Mouse (Mus musculus): Measurements from ENCODE around the gene Mrpl30.
A peak's percentile ranks its signal among the peaks of the same experiment; 100 is the strongest.

Mrpl30 gene

DNA sequence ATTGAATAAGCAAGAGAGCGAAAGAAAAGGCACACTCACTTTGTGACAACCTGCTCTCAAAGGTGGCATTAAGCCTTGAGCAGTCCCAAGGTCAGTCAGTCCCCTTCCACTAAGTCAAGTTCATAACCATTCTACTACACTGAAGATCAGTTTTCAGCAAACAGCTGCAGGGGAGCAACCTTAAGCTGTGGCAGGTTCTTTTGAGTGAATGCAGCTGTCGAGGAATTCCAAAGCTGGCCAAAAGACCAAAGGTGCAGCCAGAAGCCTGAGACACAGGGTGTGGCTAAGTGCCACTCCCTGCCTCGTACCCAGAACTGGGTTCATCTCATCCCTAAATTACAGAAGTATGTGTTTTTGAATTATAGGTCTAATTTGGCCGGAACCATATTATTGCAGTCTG lies 9.5 kb downstream of the Mrpl30 start:
- no peak for DNase-seq (ENCODE audit: low spot score in 2 of 2)

DNA sequence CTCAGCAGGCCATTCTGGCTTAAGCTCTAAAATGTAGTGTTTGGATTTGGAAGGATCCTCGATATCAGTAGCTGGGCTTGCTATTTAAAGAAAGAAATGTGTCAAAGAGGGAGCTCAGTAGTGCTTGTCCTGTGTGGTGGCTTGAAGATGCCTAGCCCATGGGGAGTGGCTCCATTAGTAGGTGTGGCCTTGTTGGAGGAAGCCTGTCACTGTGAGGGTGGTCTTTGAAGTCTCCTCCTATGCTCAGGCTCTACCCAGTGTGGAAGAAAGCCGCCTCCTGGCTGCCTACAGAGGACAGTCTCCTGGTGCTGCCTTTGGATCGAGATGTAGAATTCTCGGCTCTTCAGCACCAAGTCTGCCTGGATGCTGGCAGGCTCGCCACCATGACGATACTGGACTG lies 10.0 kb downstream of the Mrpl30 start:
- DNase-seq (ENCODE audit: low spot score in 2 of 2) = no peak

DNA sequence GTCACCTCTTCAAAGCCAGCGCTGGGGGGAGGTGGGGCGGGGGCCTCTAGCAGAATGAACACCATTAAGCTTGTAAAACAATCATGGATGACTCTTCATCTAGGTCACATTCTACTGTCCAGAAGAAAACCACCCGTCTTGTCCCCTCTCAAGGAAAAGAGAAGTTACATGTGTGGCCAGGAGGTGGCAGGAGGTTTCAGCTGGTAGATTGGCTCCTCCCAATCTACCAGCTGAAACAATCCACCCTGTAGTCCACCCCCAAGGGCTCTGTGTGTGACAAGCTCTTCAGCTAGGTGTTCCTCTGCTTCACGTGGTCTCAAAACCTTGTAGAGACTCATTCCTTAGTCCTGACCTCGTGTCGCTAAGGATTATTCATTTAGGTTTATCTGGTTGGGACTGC lies 12.9 kb downstream of the Mrpl30 start:
- DNase-seq (ENCODE audit: low spot score in 2 of 2) = peak in 1 of 2 experiments; percentile 9

DNA sequence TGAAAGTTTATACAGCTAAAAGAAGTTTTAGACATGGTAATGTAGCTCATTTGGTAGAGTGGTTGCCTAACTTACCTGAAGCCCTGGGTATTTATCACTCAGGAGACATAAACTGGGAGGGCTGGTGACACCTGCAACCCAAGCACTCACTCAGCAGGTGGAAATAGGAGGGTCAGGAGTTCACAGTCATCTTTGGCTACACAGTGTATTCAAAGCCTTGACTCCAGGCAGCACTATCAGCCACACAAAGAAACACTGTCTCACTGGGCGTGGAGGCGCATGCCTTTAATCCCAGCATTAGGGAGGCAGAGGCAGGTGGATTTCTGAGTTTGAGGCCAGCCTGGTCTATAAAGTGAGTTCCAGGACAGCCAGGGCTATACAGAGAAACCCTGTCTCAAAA lies 22.5 kb downstream of the Mrpl30 start:
- no peak for DNase-seq (ENCODE audit: low spot score in 2 of 2)

DNA sequence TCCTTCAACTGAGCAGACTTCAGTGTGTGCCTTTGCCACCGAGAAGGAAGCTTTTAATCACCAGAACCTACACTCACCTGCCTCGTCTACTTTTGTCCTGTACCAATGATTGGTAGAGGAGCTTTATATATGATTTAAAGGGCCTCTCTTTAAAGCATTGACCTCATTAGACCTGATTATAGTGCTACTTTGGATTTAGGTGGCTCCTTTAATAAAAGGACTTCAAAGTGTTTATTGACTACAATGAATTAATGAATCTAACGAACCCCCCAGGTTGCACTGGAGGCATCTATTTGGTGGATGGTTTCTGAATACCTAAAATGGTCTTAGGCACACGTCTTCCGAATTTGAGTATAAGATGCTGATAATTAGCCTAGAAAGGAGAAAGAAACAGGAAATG lies 26.1 kb downstream of the Mrpl30 start, which contains the start of gene Lyg2:
TSS of gene Lyg2 (minus strand) at position 101 of the 400 bp plus-strand sequence.
- no peak for DNase-seq (ENCODE audit: low spot score in 2 of 2)

DNA sequence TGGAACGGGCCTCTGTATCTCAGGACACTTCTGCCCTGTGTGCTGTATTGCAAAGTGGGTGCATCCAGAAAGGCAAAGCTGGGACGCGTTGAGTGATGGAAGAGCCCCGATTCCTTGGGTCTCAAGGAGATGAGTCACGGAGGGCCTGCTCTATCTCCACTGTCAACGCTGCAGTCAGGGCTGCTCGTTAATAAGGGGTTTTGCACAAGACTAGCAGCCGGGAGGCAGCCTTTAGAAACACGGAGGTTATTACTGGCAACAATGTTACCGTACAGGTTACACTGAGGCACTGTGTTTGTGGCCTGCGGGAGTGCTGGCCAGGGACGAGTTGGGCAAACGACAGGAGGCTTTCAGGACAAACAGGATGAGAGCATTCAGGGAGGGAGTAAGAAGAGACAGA lies 27.4 kb downstream of the Mrpl30 start:
- DNase-seq (ENCODE audit: low spot score in 2 of 2) = no peak

DNA sequence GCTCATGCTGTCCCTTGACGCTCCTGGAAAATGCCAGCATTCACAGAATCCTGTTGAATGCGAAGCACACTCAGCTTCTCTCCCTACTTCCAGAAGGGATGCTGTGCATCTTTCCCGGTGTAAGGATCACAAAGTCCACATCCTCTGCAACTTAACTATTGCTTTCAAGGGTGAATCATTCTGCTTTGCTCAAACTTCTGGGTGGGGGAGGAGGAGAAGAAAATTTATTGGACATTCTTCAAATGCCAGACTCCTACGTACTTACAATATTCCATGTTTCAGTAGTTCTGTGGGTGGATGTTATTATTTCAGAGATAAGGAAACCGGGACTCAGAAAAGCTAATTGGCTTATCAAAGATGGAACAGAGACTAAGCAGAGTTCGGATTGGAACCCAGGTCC lies 27.8 kb downstream of the Mrpl30 start:
- DNase-seq (ENCODE audit: low spot score in 2 of 2) = no peak

DNA sequence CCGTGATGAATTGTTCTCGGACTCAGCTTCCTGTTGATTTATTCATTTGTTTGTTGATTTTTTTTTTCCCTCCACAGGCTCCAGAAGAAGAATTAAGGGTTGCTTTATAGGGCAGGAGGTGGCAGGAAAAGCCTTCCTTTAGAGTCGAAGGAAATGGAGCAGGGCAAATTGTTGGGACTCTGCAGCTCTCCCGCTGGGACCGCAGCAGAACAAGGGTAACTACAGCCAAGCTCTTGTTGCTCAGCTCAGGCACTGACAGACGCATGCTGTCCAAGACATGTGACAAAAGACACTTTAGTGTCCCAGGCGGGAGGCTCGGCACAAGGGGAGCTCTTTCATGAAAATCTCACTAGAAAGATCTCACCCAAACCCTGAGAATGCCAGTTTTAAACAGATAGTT lies 32.3 kb downstream of the Mrpl30 start:
- DNase-seq (ENCODE audit: low spot score in 2 of 2) = no peak

DNA sequence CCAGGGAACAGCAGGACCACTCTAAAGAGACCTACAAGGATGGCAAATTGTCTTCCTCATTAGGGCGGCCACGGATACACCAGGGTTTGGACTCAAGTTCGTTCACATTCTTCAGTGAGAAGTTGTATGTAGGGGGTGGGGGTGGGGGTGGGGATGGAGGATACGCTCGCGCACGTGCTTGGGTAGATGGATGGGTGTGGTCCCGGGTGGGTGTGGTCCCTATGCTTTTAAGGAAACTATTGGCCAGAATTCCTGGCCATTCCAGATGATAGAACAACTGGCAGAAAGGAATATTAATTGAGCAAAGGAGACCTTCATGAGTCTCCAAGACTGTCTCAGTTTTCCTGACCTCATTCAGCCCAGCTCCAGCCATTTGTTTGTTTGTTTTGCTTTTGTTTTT lies 35.7 kb downstream of the Mrpl30 start:
- DNase-seq (ENCODE audit: low spot score in 2 of 2) = no peak

DNA sequence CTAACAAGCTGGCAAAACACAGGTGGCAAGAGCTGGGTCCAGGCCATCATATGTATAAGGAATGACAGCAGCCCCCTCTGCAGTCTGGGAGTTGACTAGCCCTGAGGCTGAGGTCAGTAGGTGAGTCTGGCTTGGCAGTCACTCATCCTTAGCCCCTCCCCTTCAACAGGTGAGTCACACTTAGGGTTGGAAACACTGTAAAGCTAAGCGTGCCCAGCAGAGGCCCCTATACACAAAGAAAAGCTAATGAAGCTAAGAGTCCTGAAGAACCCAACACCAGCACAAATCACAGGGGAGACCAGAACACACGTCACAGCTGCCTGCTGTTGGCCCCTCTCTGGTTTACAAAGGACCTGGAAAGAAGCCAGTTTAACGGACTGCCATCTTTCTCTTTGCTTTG lies 41.5 kb downstream of the Mrpl30 start:
- DNase-seq (ENCODE audit: low spot score in 2 of 2) = peak; percentile 47 to 54
